Mouse (Mus musculus): ENCODE data around the gene Pkd2. TPM values are rescaled to one million over a fixed set of nuclear protein-coding genes. Genes with fewer than 3 reads are reported as not detected.

The Pkd2 gene
- total and polyA plus RNA-seq, 3 experiments = not detected

GRCm38 (mm10) chr5:104460456-104460838, 1.2 kb downstream of the Pkd2 start:
- Histone ChIP-seq H3K27me3 (replicated peaks) (no peaks in the 10 kb centered on the region), H3K9me3 (replicated peaks; ENCODE audit: low read length) (peaks cover 13% of the 10 kb centered on the region), H3K27ac (ENCODE audit: insufficient read depth, low read depth) (no peak overlapping the region), H3K4me3 (replicated peaks in 1 of 3; ENCODE audit: low read depth in 2 of 3, low read length in 2 of 3, poor library complexity in 1 of 3) (no peak overlapping the region), H3K4me2 (ENCODE audit: insufficient read depth, low read depth, poor library complexity, severe bottlenecking) (no peak overlapping the region), H3K79me2 (replicated peaks; ENCODE audit: control insufficient read depth, extremely low read depth, insufficient read depth, poor library complexity, severe bottlenecking) (no peaks in the 10 kb centered on the region), H3K9ac (ENCODE audit: insufficient read depth, low read depth) (no peak overlapping the region), H3K36me3 (replicated peaks in 1 of 2; ENCODE audit: control insufficient read depth in 1 of 2, insufficient read depth in 1 of 2, low read length in 1 of 2) (no peaks in the 10 kb centered on the region), H3K4me1 (ENCODE audit: control insufficient read depth in 1 of 2, insufficient read depth in 2 of 2) (no peaks in the 10 kb centered on the region)
- dilution Hi-C loops (cut with MboI; ENCODE audit: extremely low pct_ligation_motif_present, extremely low pct_unique_long_range_greater_than_20kb, low sequenced_read_pairs) (no loop called here), in situ Hi-C loops (cut with MboI; ENCODE audit: low pct_ligation_motif_present, low pct_unique_long_range_greater_than_20kb, low sequenced_read_pairs) (no loop called here)
- TF ChIP-seq EP300 (IDR thresholded peaks at IDR 0.05; ENCODE audit: low read length) (no peak), IRF4 (IDR thresholded peaks at IDR 0.05; ENCODE audit: low read depth, low read length) (no peak), BHLHE40 (IDR thresholded peaks at IDR 0.05; ENCODE audit: low read depth, low read length) (no peak), SIN3A (IDR thresholded peaks at IDR 0.05; ENCODE audit: low read length) (no peak), ZC3H11A (IDR thresholded peaks at IDR 0.05; ENCODE audit: low read depth, low read length) (no peak), MYC (IDR thresholded peaks at IDR 0.05; ENCODE audit: low read depth, low read length) (no peak), GABPA (IDR thresholded peaks at IDR 0.05; ENCODE audit: insufficient replicate concordance, low read depth, low read length) (no peak), HCFC1 (IDR thresholded peaks at IDR 0.05; ENCODE audit: low read depth, low read length) (no peak), JUN (IDR thresholded peaks at IDR 0.05; ENCODE audit: insufficient read depth, low read depth, low read length) (no peak), TCF12 (IDR thresholded peaks at IDR 0.05; ENCODE audit: low read depth, low read length) (no peak), MAFK (IDR thresholded peaks at IDR 0.05; ENCODE audit: insufficient replicate concordance, low read length) (no peak), E2F4 (IDR thresholded peaks at IDR 0.05; ENCODE audit: insufficient replicate concordance, low read depth, low read length) (no peak), RCOR1 (conservative IDR thresholded peaks at IDR 0.05; ENCODE audit: low read depth, low read length) (no peak), PAX5 (IDR thresholded peaks at IDR 0.05; ENCODE audit: low read length) (no peak), SMC3 (IDR thresholded peaks at IDR 0.05; ENCODE audit: low read depth, low read length) (no peak), MAZ (IDR thresholded peaks at IDR 0.05; ENCODE audit: low read depth, low read length) (no peak), CHD1 (IDR thresholded peaks at IDR 0.05; ENCODE audit: low read depth, low read length) (no peak), MEF2A (IDR thresholded peaks at IDR 0.05; ENCODE audit: borderline replicate concordance, low read depth, low read length) (no peak), POLR2A (IDR thresholded peaks at IDR 0.05; ENCODE audit: low read depth, low read length) (no peak), UBTF (IDR thresholded peaks at IDR 0.05; ENCODE audit: low read depth, low read length) (no peak)
- no peak for DNase-seq (ENCODE audit: extremely low read depth)

- TF ChIP-seq CHD2 (IDR thresholded peaks at IDR 0.05; ENCODE audit: low read length) (no peak), MAZ (IDR thresholded peaks at IDR 0.05; ENCODE audit: low read depth, low read length) (no peak), MYC (IDR thresholded peaks at IDR 0.05; ENCODE audit: low read depth, low read length) (no peak), PAX5 (IDR thresholded peaks at IDR 0.05; ENCODE audit: low read length) (no peak), ZNF384 (IDR thresholded peaks at IDR 0.05; ENCODE audit: low read depth, low read length) (no peak), SIN3A (IDR thresholded peaks at IDR 0.05; ENCODE audit: low read length) (no peak), SMC3 (IDR thresholded peaks at IDR 0.05; ENCODE audit: low read depth, low read length) (no peak), JUN (IDR thresholded peaks at IDR 0.05; ENCODE audit: insufficient read depth, low read depth, low read length) (no peak), POLR2A (IDR thresholded peaks at IDR 0.05; ENCODE audit: low read depth, low read length) (no peak), MEF2A (IDR thresholded peaks at IDR 0.05; ENCODE audit: borderline replicate concordance, low read depth, low read length) (no peak), CTCF (conservative IDR thresholded peaks at IDR 0.05 in 1 of 2, IDR thresholded peaks at IDR 0.05 in 1 of 2; ENCODE audit: low read depth in 2 of 2, low read length in 2 of 2) (no peak), JUND (conservative IDR thresholded peaks at IDR 0.05; ENCODE audit: low read depth, low read length) (no peak), GABPA (IDR thresholded peaks at IDR 0.05; ENCODE audit: insufficient replicate concordance, low read depth, low read length) (no peak), HCFC1 (IDR thresholded peaks at IDR 0.05; ENCODE audit: low read depth, low read length) (no peak), BHLHE40 (IDR thresholded peaks at IDR 0.05; ENCODE audit: low read depth, low read length) (no peak), NELFE (IDR thresholded peaks at IDR 0.05; ENCODE audit: low read depth, low read length) (no peak), CHD1 (IDR thresholded peaks at IDR 0.05; ENCODE audit: low read depth, low read length) (no peak), ZC3H11A (IDR thresholded peaks at IDR 0.05; ENCODE audit: low read depth, low read length) (no peak)
- no peaks in the 10 kb centered on the region for H3K79me2 ChIP-seq (replicated peaks; ENCODE audit: control insufficient read depth, extremely low read depth, insufficient read depth, poor library complexity, severe bottlenecking)
- H3K9ac ChIP-seq (ENCODE audit: insufficient read depth, low read depth) = no peak overlapping the region
- no peaks in the 10 kb centered on the region for H3K27me3 ChIP-seq (replicated peaks)
- in situ Hi-C loops (cut with MboI; ENCODE audit: low pct_ligation_motif_present, low pct_unique_long_range_greater_than_20kb, low sequenced_read_pairs) (no loop called here), dilution Hi-C loops (cut with MboI; ENCODE audit: extremely low pct_ligation_motif_present, extremely low pct_unique_long_range_greater_than_20kb, low sequenced_read_pairs) (no loop called here)
- H3K4me3 ChIP-seq (replicated peaks in 1 of 3; ENCODE audit: low read depth in 2 of 3, low read length in 2 of 3, poor library complexity in 1 of 3) = no peak overlapping the region
- H3K27ac ChIP-seq (ENCODE audit: insufficient read depth, low read depth) = no peak overlapping the region
- no peak for DNase-seq (ENCODE audit: extremely low read depth)
- H3K4me1 ChIP-seq (ENCODE audit: control insufficient read depth in 1 of 2, insufficient read depth in 2 of 2) = no peaks in the 10 kb centered on the region
- no peaks in the 10 kb centered on the region for H3K36me3 ChIP-seq (replicated peaks in 1 of 2; ENCODE audit: control insufficient read depth in 1 of 2, insufficient read depth in 1 of 2, low read length in 1 of 2)
- H3K4me2 ChIP-seq (ENCODE audit: insufficient read depth, low read depth, poor library complexity, severe bottlenecking) = no peak overlapping the region
- peaks cover 13% of the 10 kb centered on the region for H3K9me3 ChIP-seq (replicated peaks; ENCODE audit: low read length)
Measured at GRCm38 (mm10) chr5:104460856-104461255, 1.6 kb downstream of the Pkd2 start.

Measured in CH12.LX (cell line).